Mouse (Mus musculus): ENCODE data around the gene Myrip. TPM values are rescaled to one million over a fixed set of nuclear protein-coding genes. Genes with fewer than 3 reads are reported as not detected.
A peak's percentile ranks its signal among the peaks of the same experiment; 100 is the strongest.

Gene Myrip
- polyA plus RNA-seq, 1 experiment from 2014 or later: 0.84 TPM

GRCm38 (mm10) chr9:120470431-120470830 is 169.1 kb downstream of the Myrip start:
- 0 out of 2 replicates have a peak, but pooled peaks cover 3% of the 10 kb centered on the region for H3K4me1 ChIP-seq
- no peak overlapping the region for H3K4me2 ChIP-seq (replicated peaks)
- no peak overlapping the region for H3K9ac ChIP-seq
- no peaks in the 10 kb centered on the region for H3K36me3 ChIP-seq
- no peaks in the 10 kb centered on the region for H3K9me3 ChIP-seq (replicated peaks)
- no peak overlapping the region for H3K27ac ChIP-seq (replicated peaks)
- ATAC-seq (ENCODE audit: insufficient number of reproducible peaks, low FRiP score, low TSS enrichment, low read depth): no peak
- H3K27me3 ChIP-seq: no peaks in the 10 kb centered on the region
- WGBS: 95% methylated on average over 1 of the region's 1 CpGs
- H3K4me3 ChIP-seq (replicated peaks): no peak overlapping the region

GRCm38 (mm10) chr9:120481644-120482043 is 180.3 kb downstream of the Myrip start:
- H3K9ac ChIP-seq: no peak overlapping the region
- 81% methylated on average over 3 of the region's 3 CpGs for WGBS
- no peaks in the 10 kb centered on the region for H3K9me3 ChIP-seq (replicated peaks)
- no peak overlapping the region for H3K27ac ChIP-seq (replicated peaks)
- H3K36me3 ChIP-seq: no peaks in the 10 kb centered on the region
- H3K4me1 ChIP-seq: no peaks in the 10 kb centered on the region
- H3K27me3 ChIP-seq: 0 out of 2 replicates have a peak, but pooled peaks cover 3% of the 10 kb centered on the region
- H3K4me2 ChIP-seq (replicated peaks): no peak overlapping the region
- ATAC-seq (ENCODE audit: insufficient number of reproducible peaks, low FRiP score, low TSS enrichment, low read depth): no peak
- H3K4me3 ChIP-seq (replicated peaks): no peak overlapping the region

- H3K4me1 ChIP-seq: no peaks in the 10 kb centered on the region
- no peak for ATAC-seq (ENCODE audit: insufficient number of reproducible peaks, low FRiP score, low TSS enrichment, low read depth)
- no peaks in the 10 kb centered on the region for H3K36me3 ChIP-seq
- no peak overlapping the region for H3K9ac ChIP-seq
- H3K9me3 ChIP-seq (replicated peaks): no peaks in the 10 kb centered on the region
- no peak overlapping the region for H3K4me2 ChIP-seq (replicated peaks)
- no peak overlapping the region for H3K27ac ChIP-seq (replicated peaks)
- 0 out of 2 replicates have a peak, but pooled peaks cover 3% of the 10 kb centered on the region for H3K27me3 ChIP-seq
- 86% methylated on average over 4 of the region's 4 CpGs for WGBS
- no peak overlapping the region for H3K4me3 ChIP-seq (replicated peaks)
These were observed 181.1 kb downstream of the Myrip start for GRCm38 (mm10) chr9:120482382-120482781.

DNA sequence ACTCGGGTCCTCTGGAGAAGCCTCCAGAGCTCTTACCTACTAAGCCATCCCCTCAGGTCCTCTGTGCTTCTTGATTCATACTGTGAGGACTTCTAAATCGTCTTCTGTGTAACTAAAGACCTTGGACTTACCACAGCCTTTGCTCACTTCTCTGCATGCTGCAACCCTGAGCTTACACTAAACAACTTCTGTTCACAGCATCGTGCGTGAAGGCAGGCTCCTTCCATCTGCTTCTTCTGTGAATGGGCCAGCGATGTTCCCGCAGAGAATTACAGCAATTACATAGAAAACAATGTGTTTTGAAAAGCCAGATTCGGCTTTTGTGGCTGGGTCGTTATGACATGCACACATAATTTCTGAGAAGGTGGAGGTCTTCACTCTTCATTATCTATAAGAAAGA is 181.8 kb downstream of the Myrip start:
- ATAC-seq (ENCODE audit: insufficient number of reproducible peaks, low FRiP score, low TSS enrichment, low read depth): no peak
- Histone ChIP-seq H3K9me3 (replicated peaks) (no peaks in the 10 kb centered on the region), H3K4me2 (replicated peaks) (no peak overlapping the region), H3K9ac (no peak overlapping the region), H3K4me3 (replicated peaks) (no peak overlapping the region), H3K27me3 (0 out of 2 replicates have a peak, but pooled peaks cover 3% of the 10 kb centered on the region), H3K27ac (replicated peaks) (no peak overlapping the region), H3K4me1 (no peaks in the 10 kb centered on the region), H3K36me3 (no peaks in the 10 kb centered on the region)
- WGBS: 79% methylated on average over 8 of the region's 8 CpGs

- H3K27ac ChIP-seq (replicated peaks): no peak overlapping the region
- H3K4me3 ChIP-seq (replicated peaks): no peak overlapping the region
These were observed 185.8 kb downstream of the Myrip start for GRCm38 (mm10) chr9:120487076-120487475.

GRCm38 (mm10) chr9:120491509-120491908 is 190.2 kb downstream of the Myrip start:
- Histone ChIP-seq H3K9ac (no peak overlapping the region), H3K4me2 (replicated peaks) (peak overlapping the region; percentile 74; the same call in 1 of the 2 replicates), H3K27ac (replicated peaks) (no peak overlapping the region), H3K4me3 (replicated peaks) (peak overlapping the region; percentile 75), H3K36me3 (peaks cover 22% of the 10 kb centered on the region), H3K9me3 (replicated peaks) (no peaks in the 10 kb centered on the region), H3K27me3 (no peaks in the 10 kb centered on the region), H3K4me1 (peaks cover 14% of the 10 kb centered on the region)
- 82% methylated on average over 3 of the region's 3 CpGs for WGBS
- no peak for ATAC-seq (ENCODE audit: insufficient number of reproducible peaks, low FRiP score, low TSS enrichment, low read depth)

More at GRCm38 (mm10) chr9:120487076-120487475, 185.8 kb downstream of the Myrip start:
- 0 out of 2 replicates have a peak, but pooled peaks cover 3% of the 10 kb centered on the region for H3K27me3 ChIP-seq
- ATAC-seq (ENCODE audit: insufficient number of reproducible peaks, low FRiP score, low TSS enrichment, low read depth): no peak
- no peaks in the 10 kb centered on the region for H3K36me3 ChIP-seq
- no peaks in the 10 kb centered on the region for H3K9me3 ChIP-seq (replicated peaks)
- H3K9ac ChIP-seq: no peak overlapping the region
- no peak overlapping the region for H3K4me2 ChIP-seq (replicated peaks)
- no peaks in the 10 kb centered on the region for H3K4me1 ChIP-seq
- WGBS: 78% methylated on average over 8 of the region's 8 CpGs

DNA sequence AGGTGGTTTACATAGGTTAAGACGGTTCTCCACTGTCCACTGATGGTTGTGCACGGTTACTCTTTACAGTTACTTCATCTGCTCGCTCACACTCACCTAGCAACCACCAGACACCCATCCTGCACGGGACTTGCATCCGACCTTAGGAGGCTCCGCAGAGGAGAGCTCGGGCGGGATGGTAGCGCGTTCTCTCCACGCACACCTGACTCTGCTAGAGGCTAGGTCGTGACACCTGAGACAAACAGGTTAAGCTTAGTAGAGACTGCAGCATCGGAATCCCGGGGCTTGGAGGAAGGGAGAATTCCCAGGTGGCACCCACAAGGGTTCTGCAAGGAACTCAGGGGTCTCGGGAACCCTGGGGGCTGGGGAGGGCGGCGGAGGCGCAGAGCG is 190.7 kb downstream of the Myrip start, which contains the start of gene Eif1b:
Gene Eif1b, plus strand, starts transcription at position 223 of the 390 bp plus-strand sequence.
- H3K27me3 ChIP-seq: no peaks in the 10 kb centered on the region
- peak within 1 kb of the TSS; percentile 87 for H3K27ac ChIP-seq (replicated peaks)
- 3% methylated on average over 19 of the region's 19 CpGs for WGBS
- 0 out of 2 replicates have a peak, but pooled peaks have one; percentile 11 for ATAC-seq (ENCODE audit: insufficient number of reproducible peaks, low FRiP score, low TSS enrichment, low read depth)
- peaks cover 14% of the 10 kb centered on the region for H3K4me1 ChIP-seq
- no peaks in the 10 kb centered on the region for H3K9me3 ChIP-seq (replicated peaks)
- peak within 1 kb of the TSS; percentile 75 for H3K4me3 ChIP-seq (replicated peaks)
- H3K9ac ChIP-seq: peak within 1 kb of the TSS; percentile 96
- H3K36me3 ChIP-seq: peaks cover 22% of the 10 kb centered on the region
- H3K4me2 ChIP-seq (replicated peaks): peak within 1 kb of the TSS; percentile 74

- H3K9me3 ChIP-seq (replicated peaks): no peaks in the 10 kb centered on the region
- ATAC-seq (ENCODE audit: insufficient number of reproducible peaks, low FRiP score, low TSS enrichment, low read depth): peak; percentile 83
These were observed 191.4 kb downstream of the Myrip start for GRCm38 (mm10) chr9:120492400-120493351.

GRCm38 (mm10) chr9:120493781-120494180 is 192.5 kb downstream of the Myrip start:
- Histone ChIP-seq H3K9me3 (replicated peaks) (no peaks in the 10 kb centered on the region), H3K27me3 (no peaks in the 10 kb centered on the region), H3K36me3 (peaks cover 22% of the 10 kb centered on the region), H3K4me3 (replicated peaks) (peak overlapping the region; percentile 75), H3K9ac (peak overlapping the region; percentile 96), H3K4me1 (peaks cover 14% of the 10 kb centered on the region), H3K27ac (replicated peaks) (peak overlapping the region; percentile 87), H3K4me2 (replicated peaks) (peak overlapping the region; percentile 74)
- no peak for ATAC-seq (ENCODE audit: insufficient number of reproducible peaks, low FRiP score, low TSS enrichment, low read depth)
- WGBS: 35% methylated on average over 12 of the region's 12 CpGs

More at GRCm38 (mm10) chr9:120492400-120493351, 191.4 kb downstream of the Myrip start:
- peak overlapping the region; percentile 87 for H3K27ac ChIP-seq (replicated peaks)
- peaks cover 14% of the 10 kb centered on the region for H3K4me1 ChIP-seq
- WGBS: under 1% methylated on average over 79 of the region's 97 CpGs
- H3K4me2 ChIP-seq (replicated peaks): peak overlapping the region; percentile 74
- H3K27me3 ChIP-seq: no peaks in the 10 kb centered on the region
- peak overlapping the region; percentile 96 for H3K9ac ChIP-seq
- H3K4me3 ChIP-seq (replicated peaks): peak overlapping the region; percentile 75
- H3K36me3 ChIP-seq: peaks cover 22% of the 10 kb centered on the region

- Histone ChIP-seq H3K9me3 (replicated peaks) (no peaks in the 10 kb centered on the region), H3K27ac (replicated peaks) (no peak overlapping the region), H3K9ac (no peak overlapping the region), H3K4me2 (replicated peaks) (no peak overlapping the region), H3K36me3 (peaks cover 22% of the 10 kb centered on the region), H3K4me3 (replicated peaks) (no peak overlapping the region), H3K4me1 (peaks cover 14% of the 10 kb centered on the region), H3K27me3 (no peaks in the 10 kb centered on the region)
- 5% methylated on average over 3 of the region's 3 CpGs for WGBS
- no peak for ATAC-seq (ENCODE audit: insufficient number of reproducible peaks, low FRiP score, low TSS enrichment, low read depth)
These were observed 195.4 kb downstream of the Myrip start for GRCm38 (mm10) chr9:120496691-120497090.

GRCm38 (mm10) chr9:120497983-120498382 is 196.7 kb downstream of the Myrip start:
- no peak overlapping the region for H3K27ac ChIP-seq (replicated peaks)
- no peak overlapping the region for H3K4me3 ChIP-seq (replicated peaks)
- peaks cover 17% of the 10 kb centered on the region for H3K4me1 ChIP-seq
- no peaks in the 10 kb centered on the region for H3K9me3 ChIP-seq (replicated peaks)
- no peak overlapping the region for H3K4me2 ChIP-seq (replicated peaks)
- H3K27me3 ChIP-seq: no peaks in the 10 kb centered on the region
- 83% methylated on average over 5 of the region's 5 CpGs for WGBS
- H3K9ac ChIP-seq: no peak overlapping the region; the same call in 1 of the 2 replicates
- no peak for ATAC-seq (ENCODE audit: insufficient number of reproducible peaks, low FRiP score, low TSS enrichment, low read depth)
- H3K36me3 ChIP-seq: peaks cover 22% of the 10 kb centered on the region

Measured in embryonic facial prominence, embryonic 15.5 days (tissue).